Mouse (Mus musculus): ENCODE measurements at regions not wholly inside any gene's neighbourhood (a gene's known extent, or its start where the extent isn't known, plus 50 kb on each side); places are given as distances from the start of the nearest gene placed in this dataset.
"Not testable (repeated sequence)": the region's sequence is repeated elsewhere in the genome, so short reads cannot be mapped to it uniquely, and the experiment has no call there.

GRCm38 (mm10) chr2:16811401-16812281 lies 455.5 kb downstream of the Plxdc2 start:
- not testable (repeated sequence) for DNase-seq (ENCODE audit: extremely low read depth, low read depth, low spot score)

- DNase-seq (ENCODE audit: extremely low read depth, low read depth, low spot score): no peak
Observed at GRCm38 (mm10) chr2:16820442-16820841, 464.3 kb downstream of the Plxdc2 start.

- no peak for DNase-seq (ENCODE audit: extremely low read depth, low read depth, low spot score)
Observed at GRCm38 (mm10) chr2:16824681-16825230, 468.7 kb downstream of the Plxdc2 start.

- DNase-seq (ENCODE audit: extremely low read depth, low read depth, low spot score): no peak
Observed at GRCm38 (mm10) chr2:16827266-16827665, 471.2 kb downstream of the Plxdc2 start.

GRCm38 (mm10) chr2:16835960-16836359 lies 479.9 kb downstream of the Plxdc2 start:
- DNase-seq (ENCODE audit: extremely low read depth, low read depth, low spot score): no peak

GRCm38 (mm10) chr2:16838718-16839117 lies 482.6 kb downstream of the Plxdc2 start:
- no peak for DNase-seq (ENCODE audit: extremely low read depth, low read depth, low spot score)

- no peak for DNase-seq (ENCODE audit: extremely low read depth, low read depth, low spot score)
Observed at GRCm38 (mm10) chr2:16849916-16850315, 493.8 kb downstream of the Plxdc2 start.

GRCm38 (mm10) chr2:16860056-16860455 lies 504.0 kb downstream of the Plxdc2 start:
- no peak for DNase-seq (ENCODE audit: extremely low read depth, low read depth, low spot score)

GRCm38 (mm10) chr2:16866163-16866852 lies 510.2 kb downstream of the Plxdc2 start:
- no peak for DNase-seq (ENCODE audit: extremely low read depth, low read depth, low spot score)

GRCm38 (mm10) chr2:16892381-16892780 lies 536.3 kb downstream of the Plxdc2 start:
- DNase-seq (ENCODE audit: extremely low read depth, low read depth, low spot score): not testable (repeated sequence)

GRCm38 (mm10) chr2:16909246-16910038 lies 553.3 kb downstream of the Plxdc2 start:
- DNase-seq (ENCODE audit: extremely low read depth, low read depth, low spot score): no peak

GRCm38 (mm10) chr2:16914633-16915032 lies 558.5 kb downstream of the Plxdc2 start:
- DNase-seq (ENCODE audit: extremely low read depth, low read depth, low spot score): no peak

GRCm38 (mm10) chr2:16929974-16930373 lies 573.9 kb downstream of the Plxdc2 start:
- no peak for DNase-seq (ENCODE audit: extremely low read depth, low read depth, low spot score)

GRCm38 (mm10) chr2:16959432-16959831 lies 603.3 kb downstream of the Plxdc2 start:
- DNase-seq (ENCODE audit: extremely low read depth, low read depth, low spot score): no peak

- no peak for DNase-seq (ENCODE audit: extremely low read depth, low read depth, low spot score)
Observed at GRCm38 (mm10) chr2:16977380-16977779, 621.3 kb downstream of the Plxdc2 start.

- DNase-seq (ENCODE audit: extremely low read depth, low read depth, low spot score): peak; percentile 1
Observed at GRCm38 (mm10) chr2:16982823-16983222, 626.7 kb downstream of the Plxdc2 start.

- DNase-seq (ENCODE audit: extremely low read depth, low read depth, low spot score): no peak
Observed at GRCm38 (mm10) chr2:16983583-16984221, 627.6 kb downstream of the Plxdc2 start.
